Mouse (Mus musculus): ENCODE data around the gene Cdc34b. TPM values are rescaled to one million over a fixed set of nuclear protein-coding genes. Genes with fewer than 3 reads are reported as not detected.

Gene Cdc34b
- polyA plus RNA-seq (2015; fragmentation: Illumina TruSeq; extraction: RNeasy Lipid Tissue Mini Kit (QIAGEN cat#74804); ENCODE audit: insufficient read depth, low read depth, low replicate concordance), result not detected

GRCm38 (mm10) chr11:94741732-94742272 lies at the start of gene Cdc34b:
Cdc34b (plus strand) TSS chr11:94741782.

GRCm38 (mm10) chr11:94704472-94704871 lies 37.1 kb upstream of the Cdc34b start, which contains the start of gene Gm11541:
Gm11541 (minus strand) TSS chr11:94704499.

GRCm38 (mm10) chr11:94782603-94783002 lies 41.0 kb downstream of the Cdc34b start, which contains the start of gene Tmem92:
Tmem92 (minus strand) TSS chr11:94782703.

Other genes starting within 250 kb of the Cdc34b start
- 3.0 TPM for gene Epn3, start 241.8 kb upstream of the Cdc34b start, polyA plus RNA-seq (2015; fragmentation: Illumina TruSeq; extraction: RNeasy Lipid Tissue Mini Kit (QIAGEN cat#74804); ENCODE audit: insufficient read depth, low read depth, low replicate concordance)
- gene Mycbpap, start 220.0 kb upstream of the Cdc34b start, polyA plus RNA-seq (2015; fragmentation: Illumina TruSeq; extraction: RNeasy Lipid Tissue Mini Kit (QIAGEN cat#74804); ENCODE audit: insufficient read depth, low read depth, low replicate concordance), result 2.4 TPM
- gene Rsad1, start 192.5 kb upstream of the Cdc34b start, polyA plus RNA-seq (2015; fragmentation: Illumina TruSeq; extraction: RNeasy Lipid Tissue Mini Kit (QIAGEN cat#74804); ENCODE audit: insufficient read depth, low read depth, low replicate concordance), result 1.8 TPM
- not detected for gene Chad, start 176.7 kb upstream of the Cdc34b start, polyA plus RNA-seq (2015; fragmentation: Illumina TruSeq; extraction: RNeasy Lipid Tissue Mini Kit (QIAGEN cat#74804); ENCODE audit: insufficient read depth, low read depth, low replicate concordance)
- gene Acsf2, start 139.9 kb upstream of the Cdc34b start, polyA plus RNA-seq (2015; fragmentation: Illumina TruSeq; extraction: RNeasy Lipid Tissue Mini Kit (QIAGEN cat#74804); ENCODE audit: insufficient read depth, low read depth, low replicate concordance), result 6.7 TPM
- gene Lrrc59, start 112.0 kb upstream of the Cdc34b start, polyA plus RNA-seq (2015; fragmentation: Illumina TruSeq; extraction: RNeasy Lipid Tissue Mini Kit (QIAGEN cat#74804); ENCODE audit: insufficient read depth, low read depth, low replicate concordance), result 25.5 TPM
- 13.3 TPM for gene Mrpl27, start 88.0 kb upstream of the Cdc34b start, polyA plus RNA-seq (2015; fragmentation: Illumina TruSeq; extraction: RNeasy Lipid Tissue Mini Kit (QIAGEN cat#74804); ENCODE audit: insufficient read depth, low read depth, low replicate concordance)
- gene Eme1, start 87.8 kb upstream of the Cdc34b start, polyA plus RNA-seq (2015; fragmentation: Illumina TruSeq; extraction: RNeasy Lipid Tissue Mini Kit (QIAGEN cat#74804); ENCODE audit: insufficient read depth, low read depth, low replicate concordance), result not detected
- 5.4 TPM for gene Xylt2, start 64.3 kb upstream of the Cdc34b start, polyA plus RNA-seq (2015; fragmentation: Illumina TruSeq; extraction: RNeasy Lipid Tissue Mini Kit (QIAGEN cat#74804); ENCODE audit: insufficient read depth, low read depth, low replicate concordance)
- not detected for gene Gm11541, start 37.3 kb upstream of the Cdc34b start, polyA plus RNA-seq (2015; fragmentation: Illumina TruSeq; extraction: RNeasy Lipid Tissue Mini Kit (QIAGEN cat#74804); ENCODE audit: insufficient read depth, low read depth, low replicate concordance)
- gene Tmem92, start 40.9 kb downstream of the Cdc34b start, polyA plus RNA-seq (2015; fragmentation: Illumina TruSeq; extraction: RNeasy Lipid Tissue Mini Kit (QIAGEN cat#74804); ENCODE audit: insufficient read depth, low read depth, low replicate concordance), result not detected
- gene Col1a1, start 194.4 kb downstream of the Cdc34b start, polyA plus RNA-seq (2015; fragmentation: Illumina TruSeq; extraction: RNeasy Lipid Tissue Mini Kit (QIAGEN cat#74804); ENCODE audit: insufficient read depth, low read depth, low replicate concordance), result 30.3 TPM
- not detected for gene Hils1, start 225.8 kb downstream of the Cdc34b start, polyA plus RNA-seq (2015; fragmentation: Illumina TruSeq; extraction: RNeasy Lipid Tissue Mini Kit (QIAGEN cat#74804); ENCODE audit: insufficient read depth, low read depth, low replicate concordance)
- gene Sgca, start 234.5 kb downstream of the Cdc34b start, polyA plus RNA-seq (2015; fragmentation: Illumina TruSeq; extraction: RNeasy Lipid Tissue Mini Kit (QIAGEN cat#74804); ENCODE audit: insufficient read depth, low read depth, low replicate concordance), result not detected
- gene Ppp1r9b, start 249.3 kb downstream of the Cdc34b start, polyA plus RNA-seq (2015; fragmentation: Illumina TruSeq; extraction: RNeasy Lipid Tissue Mini Kit (QIAGEN cat#74804); ENCODE audit: insufficient read depth, low read depth, low replicate concordance), result 14.5 TPM

Data from pancreas, adult 10 weeks (tissue).